Mouse (Mus musculus) cerebellum, adult 2 months (tissue): Measurements from ENCODE around the gene Spon2. TPM values are rescaled to one million over a fixed set of nuclear protein-coding genes. Genes with fewer than 3 reads are reported as not detected.

Experiments used
- DNase-seq, 2 experiments: peaks; one replicate each; pipeline ENCODE4 v3.0.0; 2021
- H3K27ac ChIP-seq: fragments of 200-500 bp; 2 replicates; pipeline ENCODE4 v1.5.1; 2012; ENCODE audit warnings: low read length, control low read depth, inconsistent platforms; ENCODE audit not compliant: insufficient read depth
- H3K27me3 ChIP-seq: fragments of 200-500 bp; 2 replicates; pipeline ENCODE4 v1.6.1; 2012; ENCODE audit warnings: inconsistent platforms, mild to moderate bottlenecking, low read length, moderate library complexity; ENCODE audit not compliant: control insufficient read depth, insufficient read depth
- H3K4me1 ChIP-seq: fragments of 200-500 bp; 2 replicates; pipeline ENCODE4 v1.6.1; 2011; ENCODE audit warnings: low read length; ENCODE audit not compliant: control insufficient read depth, insufficient read depth
- H3K4me3 ChIP-seq: fragments of 200-500 bp; replicated peaks from 2 replicates; pipeline ENCODE3; 2011; ENCODE audit warnings: mild to moderate bottlenecking, low read depth, low read length, control low read depth; ENCODE audit not compliant: insufficient read depth
- CTCF ChIP-seq: fragments of 200-500 bp; IDR thresholded peaks from 2 replicates; pipeline ENCODE4 v1.5.1; 2011; ENCODE audit warnings: low read depth, mild to moderate bottlenecking, control low read depth, low read length, moderate library complexity, borderline replicate concordance; ENCODE audit not compliant: insufficient read depth
- POLR2A ChIP-seq: fragments of 200-500 bp; IDR thresholded peaks from 2 replicates; pipeline ENCODE4 v1.6.1; 2011; ENCODE audit warnings: low read length, control low read depth, borderline replicate concordance; ENCODE audit not compliant: insufficient read depth
- WGBS: fragments of 180-500 bp; shearing (Covaris S2); methylation state at CpG from one replicate; pipeline ENCODE4 v1.1.7; 2018; 5-methylcytosine and 5-hydroxymethylcytosine counted together
- polyA plus RNA-seq: library from polyadenylated mRNA; depleted of rRNA; stranded (reverse); fragments of >200 nt; gene quantifications from 2 replicates; pipeline ENCODE4 v1.2.3, GENCODE M21; 2012

Spon2 gene
- polyA plus RNA-seq, 1 experiment, result 0.21 TPM

GRCm38 (mm10) chr5:33238256-33238645 lies 20.0 kb upstream of the Spon2 start:
- Histone ChIP-seq H3K27ac (no peak overlapping the region), H3K27me3 (no peaks in the 10 kb centered on the region), H3K4me1 (peaks cover 25% of the 10 kb centered on the region), H3K4me3 (no peak overlapping the region)
- TF ChIP-seq POLR2A, result no peak
- TF ChIP-seq CTCF, result no peak
- WGBS, result 42% methylated on average over 3 of the region's 3 CpGs
- DNase-seq, result no peak

- DNase-seq, result peak in 1 of 2 experiments; percentile 49
- Histone ChIP-seq H3K27me3 (no peaks in the 10 kb centered on the region), H3K4me1 (peaks cover 25% of the 10 kb centered on the region), H3K4me3 (no peak overlapping the region), H3K27ac (no peak overlapping the region)
- WGBS, result 43% methylated on average over 11 of the region's 11 CpGs
- no peak for TF ChIP-seq CTCF
- no peak for TF ChIP-seq POLR2A
These were observed 19.5 kb upstream of the Spon2 start for GRCm38 (mm10) chr5:33237600-33238255.

GRCm38 (mm10) chr5:33234391-33235031 lies 16.3 kb upstream of the Spon2 start:
- DNase-seq, result no peak
- WGBS, result 54% methylated on average over 13 of the region's 13 CpGs
- Histone ChIP-seq H3K27me3 (no peaks in the 10 kb centered on the region), H3K27ac (no peak overlapping the region), H3K4me1 (peaks cover 24% of the 10 kb centered on the region), H3K4me3 (no peak overlapping the region)
- TF ChIP-seq POLR2A, result no peak
- no peak for TF ChIP-seq CTCF

GRCm38 (mm10) chr5:33232791-33233190 lies 14.5 kb upstream of the Spon2 start:
- Histone ChIP-seq H3K27ac (no peak overlapping the region), H3K27me3 (no peaks in the 10 kb centered on the region), H3K4me3 (no peak overlapping the region), H3K4me1 (peaks cover 27% of the 10 kb centered on the region)
- TF ChIP-seq CTCF, result no peak
- 73% methylated on average over 5 of the region's 5 CpGs for WGBS
- no peak for DNase-seq

- no peak overlapping the region for H3K4me3 ChIP-seq
- no peak overlapping the region for H3K27ac ChIP-seq
- DNase-seq, result peak in 1 of 2 experiments; percentile 36
- H3K27me3 ChIP-seq, result no peaks in the 10 kb centered on the region
- H3K4me1 ChIP-seq, result peaks cover 23% of the 10 kb centered on the region
- TF ChIP-seq CTCF (no peak), POLR2A (no peak)
- WGBS, result 43% methylated on average over 5 of the region's 5 CpGs
These were observed 12.0 kb upstream of the Spon2 start for GRCm38 (mm10) chr5:33230285-33230684.

- peak; percentile 89 to 90 for DNase-seq
- H3K27me3 ChIP-seq, result no peaks in the 10 kb centered on the region
- WGBS, result 4% methylated on average over 5 of the region's 5 CpGs
- peak overlapping the region; percentile 84 for H3K27ac ChIP-seq
- H3K4me3 ChIP-seq, result no peak overlapping the region
- peaks cover 23% of the 10 kb centered on the region for H3K4me1 ChIP-seq
- TF ChIP-seq POLR2A (no peak), CTCF (no peak)
These were observed 10.2 kb upstream of the Spon2 start for GRCm38 (mm10) chr5:33228428-33228827.

GRCm38 (mm10) chr5:33225673-33226072 lies 7.4 kb upstream of the Spon2 start:
- no peak for DNase-seq
- Histone ChIP-seq H3K27ac (no peak overlapping the region), H3K4me1 (peaks cover 29% of the 10 kb centered on the region), H3K27me3 (no peaks in the 10 kb centered on the region), H3K4me3 (no peak overlapping the region)
- WGBS, result 80% methylated on average over 5 of the region's 5 CpGs
- no peak for TF ChIP-seq CTCF
- TF ChIP-seq POLR2A, result no peak

- 93% methylated on average over 7 of the region's 7 CpGs for WGBS
- Histone ChIP-seq H3K27me3 (no peaks in the 10 kb centered on the region), H3K27ac (no peak overlapping the region), H3K4me3 (no peak overlapping the region), H3K4me1 (peaks cover 35% of the 10 kb centered on the region)
- TF ChIP-seq POLR2A (no peak), CTCF (no peak)
- DNase-seq, result no peak
These were observed 6.2 kb upstream of the Spon2 start for GRCm38 (mm10) chr5:33224491-33224890.
